Mouse (Mus musculus) heart, adult 2 months (tissue): ENCODE results near the gene Marc2.

Experiments
- CTCF ChIP-seq: fragments of 200-600 bp; IDR thresholded peaks from 2 replicates; pipeline ENCODE4 v1.8.1; 2022; ENCODE audit warnings: antibody characterized with exemption, mild to moderate bottlenecking, moderate library complexity
- POLR2A ChIP-seq: fragments of 200-500 bp; IDR thresholded peaks from 2 replicates; pipeline ENCODE4 v1.6.1; 2011; ENCODE audit warnings: mild to moderate bottlenecking, low read depth, low read length, control low read depth; ENCODE audit not compliant: insufficient read depth

GRCm38 (mm10) chr1:184782161-184782513 is 64.1 kb downstream of the Marc2 start:
- TF ChIP-seq POLR2A (no peak), CTCF (no peak)
